Mouse (Mus musculus) embryonic fibroblast, embryonic 13.5 days (primary cell): ENCODE results near the gene Mrpl53. TPM values are rescaled to one million over a fixed set of nuclear protein-coding genes. Genes with fewer than 3 reads are reported as not detected.

Experiments
- H3K27ac ChIP-seq: 2 replicates; pipeline ENCODE4 v1.5.1; 2012; ENCODE audit warnings: low read length, control low read depth, inconsistent platforms; ENCODE audit not compliant: insufficient read depth
- H3K4me1 ChIP-seq: 2 replicates; pipeline ENCODE4 v1.6.1; 2011; ENCODE audit warnings: low read length; ENCODE audit not compliant: control insufficient read depth, insufficient read depth
- H3K4me3 ChIP-seq: 2 replicates; pipeline ENCODE4 v1.5.1; 2011; ENCODE audit warnings: mild to moderate bottlenecking, control low read depth, low read length; ENCODE audit not compliant: insufficient read depth
- CTCF ChIP-seq: IDR thresholded peaks from 2 replicates; pipeline ENCODE4 v1.5.1; 2011; ENCODE audit warnings: mild to moderate bottlenecking, control low read depth, low read length, moderate library complexity, borderline replicate concordance; ENCODE audit not compliant: insufficient read depth
- POLR2A ChIP-seq: IDR thresholded peaks from 2 replicates; pipeline ENCODE4 v1.6.1; 2011; ENCODE audit warnings: low read depth, mild to moderate bottlenecking, control low read depth, low read length, moderate library complexity
- polyA plus RNA-seq: library from polyadenylated mRNA; stranded (reverse); fragments of >200 nt; gene quantifications from 2 replicates; pipeline ENCODE4 v1.2.4, GENCODE M21; 2011; ENCODE audit warnings: low read depth; ENCODE audit not compliant: missing spikeins, insufficient read length

The Mrpl53 gene
- polyA plus RNA-seq, 1 experiment: 42.7 TPM

- peaks cover 6% of the 10 kb centered on the region; the same call in 1 of the 2 replicates for H3K4me1 ChIP-seq
- TF ChIP-seq POLR2A (peak; percentile 95), CTCF (peak; percentile 39; the same call in 1 of the 2 replicates)
- H3K27ac ChIP-seq: peak within 1 kb of the TSS; percentile 48
- H3K4me3 ChIP-seq: peak within 1 kb of the TSS; percentile 87
These were observed 6.3 kb downstream of the Mrpl53 start, which contains the start of gene Mogs for GRCm38 (mm10) chr6:83115011-83115671. Mogs (plus strand) TSS chr6:83115496.

GRCm38 (mm10) chr6:83115682-83116372 is 7.0 kb downstream of the Mrpl53 start:
- Histone ChIP-seq H3K4me3 (peak overlapping the region; percentile 87), H3K27ac (peak overlapping the region; percentile 6; the same call in 1 of the 2 replicates), H3K4me1 (peaks cover 6% of the 10 kb centered on the region; the same call in 1 of the 2 replicates)
- TF ChIP-seq POLR2A (no peak; the same call in 1 of the 2 replicates), CTCF (no peak)

GRCm38 (mm10) chr6:83116373-83117164 is 7.7 kb downstream of the Mrpl53 start:
- H3K27ac ChIP-seq: no peak overlapping the region
- peaks cover 6% of the 10 kb centered on the region; the same call in 1 of the 2 replicates for H3K4me1 ChIP-seq
- TF ChIP-seq CTCF (no peak), POLR2A (peak; percentile 17; the same call in 1 of the 2 replicates)
- peak overlapping the region; percentile 87 for H3K4me3 ChIP-seq

- Histone ChIP-seq H3K4me3 (no peak overlapping the region), H3K27ac (no peak overlapping the region), H3K4me1 (peaks cover 6% of the 10 kb centered on the region; the same call in 1 of the 2 replicates)
- TF ChIP-seq CTCF: no peak
- TF ChIP-seq POLR2A: no peak
These were observed 8.3 kb downstream of the Mrpl53 start for GRCm38 (mm10) chr6:83117165-83117438.

- Histone ChIP-seq H3K27ac (no peak overlapping the region), H3K4me1 (peaks cover 6% of the 10 kb centered on the region; the same call in 1 of the 2 replicates), H3K4me3 (no peak overlapping the region)
- TF ChIP-seq POLR2A: 0 out of 2 replicates have a peak, but pooled peaks have one; percentile 21
- no peak for TF ChIP-seq CTCF
These were observed 8.8 kb downstream of the Mrpl53 start for GRCm38 (mm10) chr6:83117616-83118015.

GRCm38 (mm10) chr6:83118369-83118768 is 9.5 kb downstream of the Mrpl53 start:
- Histone ChIP-seq H3K27ac (no peak overlapping the region), H3K4me1 (peaks cover 8% of the 10 kb centered on the region; the same call in 1 of the 2 replicates), H3K4me3 (no peak overlapping the region)
- TF ChIP-seq POLR2A: peak; percentile 6; the same call in 1 of the 2 replicates
- no peak for TF ChIP-seq CTCF

- peaks cover 9% of the 10 kb centered on the region; the same call in 1 of the 2 replicates for H3K4me1 ChIP-seq
These were observed 10.2 kb downstream of the Mrpl53 start for GRCm38 (mm10) chr6:83118825-83119733.

GRCm38 (mm10) chr6:83119734-83120051 is 10.9 kb downstream of the Mrpl53 start:
- Histone ChIP-seq H3K27ac (no peak overlapping the region), H3K4me3 (no peak overlapping the region), H3K4me1 (peaks cover 10% of the 10 kb centered on the region; the same call in 1 of the 2 replicates)
- TF ChIP-seq CTCF (no peak), POLR2A (no peak)

More at GRCm38 (mm10) chr6:83118825-83119733, 10.2 kb downstream of the Mrpl53 start:
- H3K4me3 ChIP-seq: no peak overlapping the region
- no peak overlapping the region for H3K27ac ChIP-seq
- no peak for TF ChIP-seq CTCF
- TF ChIP-seq POLR2A: peak; percentile 24; the same call in 1 of the 2 replicates
